Mouse (Mus musculus) left cerebral cortex, postnatal 36 days (tissue): ENCODE data around the gene Dpp8. TPM values are rescaled to one million over a fixed set of nuclear protein-coding genes. Genes with fewer than 3 reads are reported as not detected.
"Not testable (repeated sequence)": the region's sequence is repeated elsewhere in the genome, so short reads cannot be mapped to it uniquely, and the experiment has no call there.

Experiments used
- DNase-seq, 2 experiments: peaks; one replicate each; pipeline ENCODE4 v3.0.0; 2021 to 2022; ENCODE audit warnings: low spot score in 2 of 2, mixed read lengths in 1 of 2
- intact Hi-C: fragments of 180-260 bp; cut with DNase I; formaldehyde crosslinking; loops from one replicate; pipeline ENCODE4 v1.15.1; 2025
- total RNA-seq, 2 experiments: library from RNA; stranded (reverse); gene quantifications; 2 replicates each; pipeline ENCODE4 v1.2.3; 2021

Gene Dpp8
- total RNA-seq, 2 experiments from 2014 or later = 153 to 164 TPM

DNA sequence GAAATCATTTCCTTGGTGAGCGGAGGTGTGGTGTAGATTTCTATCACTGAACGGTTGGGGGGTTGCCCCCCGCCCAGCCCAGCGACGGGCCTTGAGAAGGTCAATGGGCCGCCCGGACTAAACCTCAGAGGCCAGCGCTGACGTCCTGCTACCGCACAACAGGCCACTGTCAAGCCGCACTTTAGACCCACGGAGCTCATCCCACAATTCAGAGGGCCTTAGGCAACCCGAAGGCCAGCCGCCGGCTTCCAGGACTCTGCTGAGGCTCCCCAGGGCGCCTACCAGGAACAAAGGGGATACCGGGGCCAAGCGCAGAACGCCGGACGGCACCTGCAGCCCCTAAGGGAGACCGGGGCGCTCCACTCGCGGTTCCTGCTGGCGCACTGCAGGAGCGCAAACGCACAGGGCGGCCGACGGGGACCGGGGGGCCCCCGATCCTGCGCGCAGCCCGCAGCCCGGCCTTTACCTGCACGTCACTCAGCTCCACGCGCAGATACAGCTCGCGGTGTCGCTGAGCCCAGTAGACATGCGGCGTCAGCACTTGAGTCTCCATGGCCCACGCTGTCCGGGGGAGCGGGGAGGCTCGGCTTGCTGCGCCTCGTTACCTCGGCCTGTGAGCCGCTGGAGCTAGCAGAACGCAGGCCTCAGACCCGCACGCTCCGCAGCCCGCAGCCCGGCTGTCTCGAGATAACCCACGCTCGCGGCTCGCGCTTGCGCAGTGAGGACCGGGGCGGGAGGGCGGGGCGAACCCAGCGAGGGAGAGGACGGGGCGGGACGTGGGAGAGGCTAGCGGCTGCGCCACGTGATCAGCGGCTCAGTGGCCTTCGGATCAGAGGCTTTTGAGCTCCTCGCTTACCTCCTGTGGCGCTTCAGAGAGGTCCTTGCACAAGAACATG, 11.0 kb upstream of the Dpp8 start, which contains the start of gene Hacd3:
Gene Hacd3 (minus strand): TSS at position 703 of the 896 bp plus-strand sequence.
- intact Hi-C loops = no loop called here
- peak; percentile 90 to 91 for DNase-seq

GRCm38 (mm10) chr9:65021887-65022579, 10.2 kb upstream of the Dpp8 start:
- intact Hi-C loops = no loop called here
- no peak for DNase-seq

DNA sequence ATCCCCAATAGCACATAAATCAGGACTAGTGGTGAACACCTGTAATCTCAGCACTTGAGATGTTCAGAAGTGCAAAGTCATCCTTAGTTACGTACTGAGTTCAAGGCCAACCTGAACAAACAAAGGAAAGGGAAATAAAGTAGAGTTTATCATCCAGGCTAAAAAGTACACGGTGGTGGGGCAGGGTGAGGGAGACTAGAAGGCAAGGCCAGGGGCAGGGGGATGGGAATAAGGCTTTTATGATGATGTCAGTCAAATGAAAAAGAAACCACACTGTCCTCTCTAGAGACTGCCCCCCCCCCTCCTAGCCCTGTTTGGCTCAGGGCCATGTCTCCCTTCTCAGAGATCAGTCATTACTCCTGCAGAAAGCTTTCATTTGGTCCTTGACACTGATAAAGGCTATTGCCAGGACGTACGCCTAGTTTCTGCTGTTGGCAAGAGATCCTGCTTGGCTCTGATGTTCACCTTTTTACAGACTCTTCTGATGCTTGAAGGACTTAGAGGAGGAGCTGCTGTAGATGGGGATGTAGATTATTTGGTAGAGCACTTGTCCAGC, 9.6 kb upstream of the Dpp8 start:
- no peak for DNase-seq

DNA sequence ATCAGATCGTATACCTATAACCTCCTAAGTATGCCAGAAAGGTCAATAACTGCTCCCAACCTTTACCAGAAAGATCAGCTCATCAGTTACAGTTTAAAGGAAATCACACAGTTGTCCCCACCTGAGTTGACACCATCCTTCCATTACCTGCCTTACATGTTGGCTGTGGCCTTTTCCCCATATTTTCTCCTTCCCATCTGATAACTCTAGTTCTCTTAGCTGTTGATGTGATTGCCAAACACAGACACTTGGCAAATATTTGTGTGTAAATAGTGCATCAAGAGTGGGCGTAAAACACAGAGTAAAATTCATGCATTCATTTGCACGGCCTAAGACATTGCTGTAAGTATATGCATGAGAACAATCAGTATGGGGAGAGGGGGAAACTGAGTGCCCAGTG, 8.8 kb upstream of the Dpp8 start:
- no peak for DNase-seq
- intact Hi-C loops = no loop called here

More for the DNA sequence above, 9.6 kb upstream of the Dpp8 start:
- intact Hi-C loops = no loop called here

DNA sequence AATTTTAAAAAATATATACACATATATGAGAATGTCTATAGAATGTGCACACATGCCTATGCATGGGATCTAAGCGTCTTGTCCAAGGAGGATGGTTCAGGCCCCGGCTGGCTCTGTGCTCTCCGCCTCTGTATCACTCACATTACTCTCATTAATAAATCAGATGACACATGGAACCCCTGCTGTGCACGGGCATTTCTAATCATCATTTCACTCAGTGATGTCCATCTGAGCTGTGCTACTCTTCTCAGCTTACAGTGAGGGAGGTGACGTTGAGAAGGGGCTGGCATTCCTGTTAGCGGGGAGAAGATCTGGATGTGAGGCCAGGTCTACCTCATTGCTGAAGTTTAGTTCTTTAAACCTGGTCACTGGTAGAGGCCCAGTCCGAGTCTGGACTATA, 5.0 kb upstream of the Dpp8 start:
- no peak for DNase-seq
- intact Hi-C loops = no loop called here

- DNase-seq = no peak
- intact Hi-C loops = no loop called here
Observed at GRCm38 (mm10) chr9:65028313-65028712, 3.9 kb upstream of the Dpp8 start.

DNA sequence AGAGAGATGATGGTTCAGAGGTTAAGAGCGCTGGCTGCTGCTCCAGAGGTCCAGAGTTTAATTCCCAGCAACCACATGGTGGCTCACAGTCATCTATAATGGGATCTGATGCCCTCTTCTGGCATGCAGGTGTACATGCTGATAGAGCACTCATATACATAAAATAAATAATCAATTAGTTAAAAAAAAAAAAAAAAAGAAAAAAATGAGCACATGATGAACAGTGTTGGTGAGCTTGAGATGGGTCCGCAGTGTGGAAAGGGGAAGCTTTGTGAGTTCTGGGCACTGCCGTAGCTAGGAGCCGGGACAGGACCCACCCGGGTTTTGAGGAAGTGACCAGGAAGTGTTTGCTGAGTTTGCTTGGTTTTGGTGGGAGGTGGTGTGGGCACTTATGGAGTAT, 859 bp upstream of the Dpp8 start:
- DNase-seq = not testable (repeated sequence)
- intact Hi-C loops = loop anchor here (10.0 kb wide), 1 partner anchor 263 kb away; the partner anchor contains the start of gene Clpx

DNA sequence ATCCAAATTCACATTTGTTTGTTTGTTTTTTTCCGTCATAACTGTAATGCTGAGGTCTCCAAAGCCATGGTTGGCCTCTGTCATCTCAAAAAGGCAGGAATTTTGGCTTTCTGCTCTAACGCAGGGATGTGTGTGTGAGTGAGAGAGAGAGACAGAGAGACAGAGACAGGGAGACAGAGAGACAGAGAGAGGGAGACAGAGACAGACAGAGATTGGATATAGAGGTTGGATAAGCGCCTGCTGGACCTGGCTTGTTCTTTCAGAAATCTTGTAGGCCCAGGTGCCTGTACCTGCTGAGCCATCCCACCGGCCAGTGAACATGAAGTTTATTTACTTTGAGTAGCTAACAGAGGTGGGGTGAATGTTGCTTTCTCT, 333 bp upstream of the Dpp8 start:
- intact Hi-C loops = loop anchor here (10.0 kb wide), 1 partner anchor 263 kb away; the partner anchor contains the start of gene Clpx
- DNase-seq = no peak

- peak; percentile 26 to 30 for DNase-seq
- intact Hi-C loops = loop anchor here (10.0 kb wide), 1 partner anchor 258 kb away; the partner anchor contains the start of gene Clpx
Observed at GRCm38 (mm10) chr9:65036456-65036855, 4.2 kb downstream of the Dpp8 start.

DNA sequence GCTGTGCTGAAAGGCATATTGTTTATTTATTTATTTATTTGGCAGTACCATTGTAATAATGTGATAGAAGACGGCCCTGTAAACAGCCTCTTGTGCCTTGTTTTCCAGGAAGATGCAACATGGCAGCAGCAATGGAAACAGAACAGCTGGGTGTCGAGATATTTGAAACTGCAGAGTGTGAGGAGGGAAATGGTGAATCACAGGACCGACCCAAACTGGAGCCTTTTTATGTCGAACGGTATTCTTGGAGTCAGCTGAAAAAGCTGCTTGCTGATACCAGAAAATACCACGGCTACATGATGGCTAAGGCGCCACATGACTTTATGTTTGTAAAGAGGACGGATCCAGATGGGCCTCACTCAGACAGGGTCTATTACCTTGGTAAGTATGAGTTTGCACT, 4.6 kb downstream of the Dpp8 start:
- DNase-seq = no peak
- intact Hi-C loops = loop anchor here (10.0 kb wide), 1 partner anchor 258 kb away; the partner anchor contains the start of gene Clpx

DNA sequence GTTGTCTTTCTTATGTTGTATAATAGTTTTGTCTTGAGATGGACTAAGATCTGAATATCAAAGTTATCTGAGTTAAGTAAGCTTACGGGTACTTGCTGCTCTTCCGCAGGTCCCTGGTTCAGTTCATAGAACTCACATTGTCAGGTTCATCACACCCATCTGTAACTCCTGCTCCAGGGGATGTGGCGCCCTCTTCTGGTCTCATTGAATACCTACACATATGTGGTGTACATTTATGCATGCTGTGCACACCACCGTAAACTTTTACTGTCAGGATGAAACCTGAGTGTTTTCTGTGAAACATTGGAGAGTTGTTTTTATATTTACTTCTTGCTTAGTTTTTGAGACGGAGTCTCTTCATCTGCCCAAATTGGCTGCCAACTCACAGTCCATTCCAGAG, 9.2 kb downstream of the Dpp8 start:
- no peak for DNase-seq
- intact Hi-C loops = no loop called here

GRCm38 (mm10) chr9:65046993-65047392, 14.8 kb downstream of the Dpp8 start:
- intact Hi-C loops = no loop called here
- no peak for DNase-seq

DNA sequence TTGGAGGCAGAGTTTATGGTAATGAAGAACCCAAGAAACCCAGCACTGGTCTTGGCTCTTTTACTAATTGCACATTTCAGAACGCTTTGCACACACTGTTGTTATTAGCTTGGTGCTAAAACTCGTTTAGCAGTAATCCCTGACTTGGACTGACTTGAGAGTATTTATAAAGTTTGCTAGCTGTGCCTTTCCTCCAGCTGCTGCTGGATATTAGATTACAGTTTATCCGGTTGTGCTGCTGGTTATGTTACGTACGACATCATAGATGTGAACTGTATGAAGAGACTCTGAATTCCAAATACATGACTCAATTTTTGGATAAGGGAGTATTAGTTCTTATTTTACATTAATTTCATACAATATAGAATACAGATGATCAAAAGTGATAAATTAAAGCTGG, 17.2 kb downstream of the Dpp8 start:
- intact Hi-C loops = no loop called here
- no peak for DNase-seq

DNA sequence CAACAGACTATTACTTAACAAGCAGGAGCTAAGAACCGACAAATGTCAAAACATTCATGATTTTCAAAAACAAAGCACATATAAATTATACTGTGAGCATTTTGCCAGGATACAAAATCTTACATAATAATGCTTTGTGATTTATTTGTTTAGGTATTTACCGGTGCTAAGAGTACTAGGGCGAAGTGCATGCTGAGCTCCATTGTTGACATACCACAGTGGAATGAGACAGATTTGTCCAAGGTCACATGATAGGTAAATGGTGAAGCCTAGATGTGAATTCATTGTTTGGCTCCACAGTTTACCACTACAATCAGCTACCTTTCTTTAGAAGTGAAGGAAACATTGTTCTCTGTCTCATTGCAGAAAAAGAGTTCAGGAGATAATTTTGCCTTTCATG, 18.8 kb downstream of the Dpp8 start:
- intact Hi-C loops = no loop called here
- no peak for DNase-seq

GRCm38 (mm10) chr9:65064251-65064650, 32.0 kb downstream of the Dpp8 start:
- no peak for DNase-seq
- intact Hi-C loops = no loop called here

GRCm38 (mm10) chr9:65070587-65070986, 38.4 kb downstream of the Dpp8 start:
- DNase-seq = no peak
- intact Hi-C loops = no loop called here

GRCm38 (mm10) chr9:65073555-65073954, 41.3 kb downstream of the Dpp8 start:
- intact Hi-C loops = no loop called here

GRCm38 (mm10) chr9:65074251-65074650, 42.0 kb downstream of the Dpp8 start:
- no peak for DNase-seq
- intact Hi-C loops = no loop called here

More at GRCm38 (mm10) chr9:65073555-65073954, 41.3 kb downstream of the Dpp8 start:
- no peak for DNase-seq

GRCm38 (mm10) chr9:65074855-65075493, 42.8 kb downstream of the Dpp8 start:
- DNase-seq = no peak
- intact Hi-C loops = no loop called here

- DNase-seq = no peak
- intact Hi-C loops = no loop called here
Observed at GRCm38 (mm10) chr9:65077536-65077935, 45.3 kb downstream of the Dpp8 start.
